Mouse (Mus musculus): ENCODE measurements around the gene Gm28048.

DNA sequence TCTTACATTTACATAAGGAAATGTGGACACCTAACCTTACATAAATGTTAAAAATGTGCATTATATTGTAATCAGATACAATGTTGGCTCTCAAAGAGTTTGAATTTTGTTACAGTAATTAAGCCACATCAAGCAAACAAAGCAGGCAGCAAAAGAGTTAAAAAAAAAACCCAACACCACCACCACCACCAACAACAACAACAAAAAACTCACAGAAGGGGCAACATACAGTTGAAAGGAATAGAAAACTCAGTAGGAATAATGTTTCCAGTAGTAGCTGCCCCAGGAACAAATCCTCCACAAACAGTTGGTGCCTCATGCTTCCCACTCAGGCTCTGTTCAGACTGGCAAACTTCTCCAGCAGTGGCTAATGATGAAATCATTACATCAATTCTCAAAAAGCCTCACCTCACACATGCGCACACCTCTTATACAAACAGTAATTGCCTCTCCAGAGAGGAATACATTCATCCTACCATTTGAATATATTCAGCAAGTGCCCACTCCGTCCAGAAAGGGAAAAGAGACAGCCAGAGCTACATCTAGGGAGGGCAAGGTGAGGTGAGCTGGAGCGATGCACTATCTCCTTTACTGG lies 125.4 kb downstream of the Gm28048 start:
- TF ChIP-seq CTCF (IDR thresholded peaks at IDR 0.05; ENCODE audit: control insufficient read depth, insufficient read depth, insufficient replicate concordance, low read depth, low read length): no peak
- TF ChIP-seq POLR2A (IDR thresholded peaks at IDR 0.05; ENCODE audit: control insufficient read depth, low read depth, low read length): no peak
